Mouse (Mus musculus) liver, embryonic 11.5 days (tissue): ENCODE data around the gene Fam83d. TPM values are rescaled to one million over a fixed set of nuclear protein-coding genes. Genes with fewer than 3 reads are reported as not detected.
A peak's percentile ranks its signal among the peaks of the same experiment; 100 is the strongest.

Experiments used
- ATAC-seq: fragments of 200-750 bp; cut with Nextera tagmentation; replicated peaks from 2 replicates; pipeline ENCODE4 v1.8.0; 2017; ENCODE audit warnings: moderate number of reproducible peaks, mild to moderate bottlenecking, moderate TSS enrichment, moderate library complexity; ENCODE audit not compliant: low FRiP score
- DNase-seq: peaks from one replicate; pipeline ENCODE4 v3.0.0-alpha.2; 2017; ENCODE audit warnings: low spot score
- H3K27ac ChIP-seq: fragments of 300-500 bp; sonication (generic); 2 replicates; pipeline ENCODE4 v1.5.1; 2014; ENCODE audit warnings: mild to moderate bottlenecking, low read depth, low read length, control low read depth
- H3K27me3 ChIP-seq: fragments of 300-500 bp; sonication (generic); replicated peaks from 2 replicates; pipeline ENCODE4 v1.6.1; 2014; ENCODE audit warnings: low read length, mixed read lengths; ENCODE audit not compliant: control insufficient read depth, insufficient read depth
- H3K36me3 ChIP-seq: fragments of 300-500 bp; sonication (generic); 2 replicates; pipeline ENCODE4 v1.6.1; 2014; ENCODE audit warnings: mild to moderate bottlenecking, low read length, moderate library complexity, mixed read lengths; ENCODE audit not compliant: control insufficient read depth, insufficient read depth
- H3K4me1 ChIP-seq: fragments of 300-500 bp; sonication (generic); replicated peaks from 2 replicates; pipeline ENCODE4 v1.6.1; 2014; ENCODE audit warnings: low read length, mixed read lengths; ENCODE audit not compliant: control insufficient read depth, insufficient read depth
- H3K4me2 ChIP-seq: fragments of 300-500 bp; sonication (generic); 2 replicates; pipeline ENCODE4 v1.6.1; 2014; ENCODE audit warnings: mild to moderate bottlenecking, control low read depth, moderate library complexity
- H3K4me3 ChIP-seq: fragments of 300-500 bp; sonication (generic); 2 replicates; pipeline ENCODE4 v1.5.1; 2014; ENCODE audit warnings: low read depth, low read length, control low read depth
- H3K9ac ChIP-seq: fragments of 300-500 bp; sonication (generic); 2 replicates; pipeline ENCODE4 v1.6.1; 2014; ENCODE audit warnings: low read depth, low read length, control low read depth
- H3K9me3 ChIP-seq: fragments of 300-500 bp; sonication (generic); 2 replicates; pipeline ENCODE4 v1.6.1; 2016; ENCODE audit warnings: low read length, inconsistent platforms, mixed read lengths; ENCODE audit not compliant: control insufficient read depth
- WGBS: fragments of 180-500 bp; shearing (Covaris S2); extraction: QIAGEN DNeasy Blood & Tissue Kit; methylation state at CpG from one replicate; pipeline ENCODE4 v1.1.7; 2014; 5-methylcytosine and 5-hydroxymethylcytosine counted together
- polyA plus RNA-seq: library from polyadenylated mRNA; unstranded; fragments of >200 nt; fragmentation: Nextera tagmentation; extraction: Ambion mirVana; gene quantifications from 2 replicates; pipeline ENCODE4 v1.2.1, GENCODE M21; 2014

Gene Fam83d
- polyA plus RNA-seq, 1 experiment from 2014 or later, result 28.1 TPM

- H3K4me2 ChIP-seq, result peak overlapping the region; percentile 96
- ATAC-seq (peak; percentile 53), DNase-seq (peak; percentile 73)
- H3K4me3 ChIP-seq, result peak overlapping the region; percentile 86
- H3K9me3 ChIP-seq, result no peaks in the 10 kb centered on the region
- H3K36me3 ChIP-seq, result 0 out of 2 replicates have a peak, but pooled peaks cover 8% of the 10 kb centered on the region
- H3K9ac ChIP-seq, result peak overlapping the region; percentile 87
- 0 out of 2 replicates have a peak, but pooled peaks cover 2% of the 10 kb centered on the region for H3K27me3 ChIP-seq
- H3K4me1 ChIP-seq, result peaks cover 29% of the 10 kb centered on the region
- H3K27ac ChIP-seq, result peak overlapping the region; percentile 97
- under 1% methylated on average over 37 of the region's 37 CpGs for WGBS
These were observed 457 bp downstream of the Fam83d start for GRCm38 (mm10) chr2:158768350-158768749.

GRCm38 (mm10) chr2:158768771-158769170, 878 bp downstream of the Fam83d start:
- Histone ChIP-seq H3K9ac (peak overlapping the region; percentile 87), H3K9me3 (no peaks in the 10 kb centered on the region), H3K4me1 (peaks cover 29% of the 10 kb centered on the region), H3K4me2 (peak overlapping the region; percentile 96), H3K27ac (peak overlapping the region; percentile 97), H3K36me3 (0 out of 2 replicates have a peak, but pooled peaks cover 8% of the 10 kb centered on the region), H3K4me3 (peak overlapping the region; percentile 86), H3K27me3 (0 out of 2 replicates have a peak, but pooled peaks cover 2% of the 10 kb centered on the region)
- ATAC-seq (peak; percentile 75), DNase-seq (peak; percentile 58)
- under 1% methylated on average over 5 of the region's 5 CpGs for WGBS

- H3K27me3 ChIP-seq, result 0 out of 2 replicates have a peak, but pooled peaks cover 2% of the 10 kb centered on the region
- H3K4me1 ChIP-seq, result peaks cover 37% of the 10 kb centered on the region
- DNase-seq (no peak), ATAC-seq (no peak)
- no peak overlapping the region for H3K27ac ChIP-seq
- H3K36me3 ChIP-seq, result 0 out of 2 replicates have a peak, but pooled peaks cover 8% of the 10 kb centered on the region
- H3K9ac ChIP-seq, result 0 out of 2 replicates have a peak overlapping the region, but pooled peaks have one; percentile 3
- H3K4me2 ChIP-seq, result peak overlapping the region; percentile 96
- WGBS, result 52% methylated on average over 13 of the region's 13 CpGs
- H3K9me3 ChIP-seq, result no peaks in the 10 kb centered on the region
- peak overlapping the region; percentile 86 for H3K4me3 ChIP-seq
These were observed 2.3 kb downstream of the Fam83d start for GRCm38 (mm10) chr2:158770126-158770757.

- WGBS, result 50% methylated on average over 11 of the region's 11 CpGs
These were observed 3.3 kb downstream of the Fam83d start for GRCm38 (mm10) chr2:158771066-158771763.

GRCm38 (mm10) chr2:158772808-158773207, 4.9 kb downstream of the Fam83d start:
- no peaks in the 10 kb centered on the region for H3K9me3 ChIP-seq
- no peak overlapping the region for H3K4me2 ChIP-seq
- no peak overlapping the region for H3K27ac ChIP-seq
- H3K9ac ChIP-seq, result no peak overlapping the region
- no peak for DNase-seq
- WGBS, result 85% methylated on average over 13 of the region's 13 CpGs
- no peak for ATAC-seq
- 0 out of 2 replicates have a peak, but pooled peaks cover 8% of the 10 kb centered on the region for H3K36me3 ChIP-seq
- peaks cover 49% of the 10 kb centered on the region for H3K4me1 ChIP-seq
- 0 out of 2 replicates have a peak, but pooled peaks cover 2% of the 10 kb centered on the region for H3K27me3 ChIP-seq
- H3K4me3 ChIP-seq, result no peak overlapping the region

More at GRCm38 (mm10) chr2:158771066-158771763, 3.3 kb downstream of the Fam83d start:
- no peak overlapping the region for H3K9ac ChIP-seq
- 0 out of 2 replicates have a peak, but pooled peaks cover 8% of the 10 kb centered on the region for H3K36me3 ChIP-seq
- peaks cover 40% of the 10 kb centered on the region for H3K4me1 ChIP-seq
- ATAC-seq (no peak), DNase-seq (no peak)
- no peaks in the 10 kb centered on the region for H3K9me3 ChIP-seq
- H3K4me2 ChIP-seq, result peak overlapping the region; percentile 96
- H3K27me3 ChIP-seq, result 0 out of 2 replicates have a peak, but pooled peaks cover 2% of the 10 kb centered on the region
- H3K4me3 ChIP-seq, result no peak overlapping the region
- H3K27ac ChIP-seq, result no peak overlapping the region

GRCm38 (mm10) chr2:158774886-158775285, 7.0 kb downstream of the Fam83d start:
- Histone ChIP-seq H3K4me3 (no peak overlapping the region), H3K9ac (no peak overlapping the region), H3K9me3 (no peaks in the 10 kb centered on the region), H3K4me1 (peaks cover 45% of the 10 kb centered on the region), H3K36me3 (peaks cover 12% of the 10 kb centered on the region; the same call in 1 of the 2 replicates), H3K4me2 (no peak overlapping the region), H3K27me3 (0 out of 2 replicates have a peak, but pooled peaks cover 2% of the 10 kb centered on the region), H3K27ac (no peak overlapping the region)
- DNase-seq (no peak), ATAC-seq (no peak)
- WGBS, result 45% methylated on average over 8 of the region's 8 CpGs

- H3K9me3 ChIP-seq, result no peaks in the 10 kb centered on the region
- no peak overlapping the region for H3K9ac ChIP-seq
- H3K27me3 ChIP-seq, result 0 out of 2 replicates have a peak, but pooled peaks cover 2% of the 10 kb centered on the region
- H3K4me1 ChIP-seq, result peaks cover 28% of the 10 kb centered on the region
- no peak overlapping the region for H3K27ac ChIP-seq
- ATAC-seq (no peak), DNase-seq (no peak)
- no peak overlapping the region for H3K4me3 ChIP-seq
- H3K36me3 ChIP-seq, result peaks cover 21% of the 10 kb centered on the region; the same call in 1 of the 2 replicates
- no peak overlapping the region for H3K4me2 ChIP-seq
- WGBS, result 89% methylated on average over 4 of the region's 4 CpGs
These were observed 8.8 kb downstream of the Fam83d start for GRCm38 (mm10) chr2:158776716-158777115.

- Histone ChIP-seq H3K4me3 (no peak overlapping the region), H3K9me3 (no peaks in the 10 kb centered on the region), H3K27ac (no peak overlapping the region), H3K9ac (no peak overlapping the region), H3K36me3 (peaks cover 21% of the 10 kb centered on the region; the same call in 1 of the 2 replicates), H3K4me2 (no peak overlapping the region), H3K4me1 (peaks cover 28% of the 10 kb centered on the region), H3K27me3 (0 out of 2 replicates have a peak, but pooled peaks cover 2% of the 10 kb centered on the region)
- WGBS, result 39% methylated on average over 6 of the region's 6 CpGs
- DNase-seq (no peak), ATAC-seq (no peak)
These were observed 9.6 kb downstream of the Fam83d start for GRCm38 (mm10) chr2:158777490-158777889.
